Mouse (Mus musculus) midbrain, postnatal 0 days (tissue): Measurements from ENCODE around the gene Eif2s3x. TPM values are rescaled to one million over a fixed set of nuclear protein-coding genes. Genes with fewer than 3 reads are reported as not detected.

Experiments
- ATAC-seq: fragments of 200-750 bp; cut with Nextera tagmentation; 2 replicates; pipeline ENCODE4 v1.8.0; 2017; ENCODE audit warnings: moderate number of reproducible peaks, mild to moderate bottlenecking, moderate TSS enrichment, moderate library complexity; ENCODE audit not compliant: low FRiP score
- DNase-seq: peaks from one replicate; pipeline ENCODE4 v3.0.0-alpha.2; 2015; ENCODE audit warnings: low spot score
- H3K27ac ChIP-seq: fragments of 300-500 bp; sonication (generic); 2 replicates; pipeline ENCODE4 v1.5.1; 2014; ENCODE audit warnings: low read depth, mild to moderate bottlenecking, low read length, mixed read lengths
- H3K27me3 ChIP-seq: fragments of 300-500 bp; sonication (generic); 2 replicates; pipeline ENCODE4 v1.6.1; 2014; ENCODE audit warnings: low read length, control low read depth, mixed read lengths; ENCODE audit not compliant: insufficient read depth
- H3K36me3 ChIP-seq: fragments of 300-500 bp; sonication (generic); 2 replicates; pipeline ENCODE4 v1.6.1; 2014; ENCODE audit warnings: low read length, control low read depth, mixed read lengths; ENCODE audit not compliant: insufficient read depth
- H3K4me1 ChIP-seq: fragments of 300-500 bp; sonication (generic); 2 replicates; pipeline ENCODE4 v1.6.1; 2014; ENCODE audit warnings: mild to moderate bottlenecking, control low read depth, antibody characterized with exemption, low read length, mixed read lengths; ENCODE audit not compliant: insufficient read depth
- H3K4me2 ChIP-seq: fragments of 300-500 bp; sonication (generic); 2 replicates; pipeline ENCODE4 v1.6.1; 2014; ENCODE audit warnings: low read depth, mild to moderate bottlenecking, low read length, mixed read lengths; ENCODE audit not compliant: poor library complexity, severe bottlenecking
- H3K4me3 ChIP-seq: fragments of 300-500 bp; sonication (generic); 2 replicates; pipeline ENCODE4 v1.5.1; 2014; ENCODE audit warnings: low read depth, mild to moderate bottlenecking, low read length, moderate library complexity
- H3K9ac ChIP-seq: fragments of 300-500 bp; sonication (generic); replicated peaks from 2 replicates; pipeline ENCODE4 v1.6.1; 2014; ENCODE audit warnings: mild to moderate bottlenecking, low read length, moderate library complexity, mixed read lengths; ENCODE audit not compliant: poor library complexity, severe bottlenecking
- H3K9me3 ChIP-seq: fragments of 300-500 bp; sonication (generic); 2 replicates; pipeline ENCODE4 v1.6.1; 2016; ENCODE audit warnings: low read length, control low read depth
- CTCF ChIP-seq: IDR thresholded peaks from 2 replicates; pipeline ENCODE4 v1.5.1; 2016; ENCODE audit warnings: antibody characterized with exemption, mild to moderate bottlenecking
- WGBS: fragments of 180-500 bp; shearing (Covaris S2); extraction: QIAGEN DNeasy Blood & Tissue Kit; methylation state at CpG from one replicate; pipeline ENCODE4 v1.1.7; 2014; 5-methylcytosine and 5-hydroxymethylcytosine counted together
- polyA plus RNA-seq: library from polyadenylated mRNA; unstranded; fragments of >200 nt; fragmentation: Nextera tagmentation; extraction: Ambion mirVana; gene quantifications from 2 replicates; pipeline ENCODE4 v1.2.1, GENCODE M21; 2015
- total RNA-seq: library from RNA; depleted of rRNA; stranded (reverse); fragments of >200 nt; gene quantifications from 2 replicates; pipeline ENCODE4 v1.2.3, GENCODE M21; 2014

The Eif2s3x gene
- total and polyA plus RNA-seq, 2 experiments from 2014 or later, result 92.5 to 182 TPM

GRCm38 (mm10) chrX:94183814-94184213, 28.8 kb downstream of the Eif2s3x start:
- no peak overlapping the region for H3K4me3 ChIP-seq
- no peaks in the 10 kb centered on the region for H3K36me3 ChIP-seq
- 20% methylated on average over 2 of the region's 3 CpGs for WGBS
- no peaks in the 10 kb centered on the region for H3K9me3 ChIP-seq
- H3K4me1 ChIP-seq, result no peaks in the 10 kb centered on the region
- H3K9ac ChIP-seq, result no peak overlapping the region
- H3K4me2 ChIP-seq, result no peak overlapping the region
- peaks cover 5% of the 10 kb centered on the region; the same call in 1 of the 2 replicates for H3K27me3 ChIP-seq
- DNase-seq, result no peak
- ATAC-seq, result no peak
- no peak overlapping the region for H3K27ac ChIP-seq
- TF ChIP-seq CTCF, result no peak

GRCm38 (mm10) chrX:94177715-94178340, 34.8 kb downstream of the Eif2s3x start:
- peak overlapping the region; percentile 90 for H3K27ac ChIP-seq
- H3K27me3 ChIP-seq, result peaks cover 19% of the 10 kb centered on the region; the same call in 1 of the 2 replicates
- peak overlapping the region; percentile 39 for H3K4me3 ChIP-seq
- H3K9me3 ChIP-seq, result no peaks in the 10 kb centered on the region
- peak overlapping the region; percentile 48 for H3K4me2 ChIP-seq
- peak; percentile 98 for ATAC-seq
- H3K36me3 ChIP-seq, result no peaks in the 10 kb centered on the region
- peak overlapping the region; percentile 46 for H3K9ac ChIP-seq
- DNase-seq, result peak; percentile 96
- WGBS, result under 1% methylated on average over 32 of the region's 55 CpGs
- H3K4me1 ChIP-seq, result no peaks in the 10 kb centered on the region
- TF ChIP-seq CTCF, result no peak

- no peaks in the 10 kb centered on the region for H3K4me1 ChIP-seq
- no peak overlapping the region for H3K4me2 ChIP-seq
- H3K9me3 ChIP-seq, result no peaks in the 10 kb centered on the region
- DNase-seq (no peak), ATAC-seq (no peak)
- no peak for TF ChIP-seq CTCF
- H3K36me3 ChIP-seq, result no peaks in the 10 kb centered on the region
- H3K27me3 ChIP-seq, result peaks cover 19% of the 10 kb centered on the region; the same call in 1 of the 2 replicates
- H3K4me3 ChIP-seq, result no peak overlapping the region
- no peak overlapping the region for H3K27ac ChIP-seq
- WGBS, result 86% methylated on average over 6 of the region's 6 CpGs
- H3K9ac ChIP-seq, result no peak overlapping the region
These were observed 43.3 kb downstream of the Eif2s3x start for GRCm38 (mm10) chrX:94169348-94169747.

GRCm38 (mm10) chrX:94152251-94152830, 60.3 kb downstream of the Eif2s3x start:
- no peak overlapping the region for H3K4me3 ChIP-seq
- ATAC-seq (no peak), DNase-seq (no peak)
- no peaks in the 10 kb centered on the region for H3K9me3 ChIP-seq
- no peaks in the 10 kb centered on the region for H3K36me3 ChIP-seq
- H3K4me2 ChIP-seq, result no peak overlapping the region
- no peak for TF ChIP-seq CTCF
- peaks cover 29% of the 10 kb centered on the region; the same call in 1 of the 2 replicates for H3K27me3 ChIP-seq
- H3K9ac ChIP-seq, result no peak overlapping the region
- H3K4me1 ChIP-seq, result no peaks in the 10 kb centered on the region
- WGBS, result 33% methylated on average over 11 of the region's 11 CpGs
- H3K27ac ChIP-seq, result no peak overlapping the region

- Histone ChIP-seq H3K4me2 (no peak overlapping the region), H3K36me3 (no peaks in the 10 kb centered on the region), H3K27ac (no peak overlapping the region), H3K4me1 (no peaks in the 10 kb centered on the region), H3K27me3 (peaks cover 30% of the 10 kb centered on the region; the same call in 1 of the 2 replicates), H3K4me3 (no peak overlapping the region), H3K9me3 (no peaks in the 10 kb centered on the region), H3K9ac (no peak overlapping the region)
- 81% methylated on average over 19 of the region's 19 CpGs for WGBS
- no peak for TF ChIP-seq CTCF
- DNase-seq (no peak), ATAC-seq (no peak)
These were observed 62.2 kb downstream of the Eif2s3x start for GRCm38 (mm10) chrX:94150471-94150870.

- Histone ChIP-seq H3K36me3 (no peaks in the 10 kb centered on the region), H3K4me3 (no peak overlapping the region), H3K27ac (no peak overlapping the region), H3K9me3 (no peaks in the 10 kb centered on the region), H3K4me1 (no peaks in the 10 kb centered on the region), H3K9ac (no peak overlapping the region), H3K4me2 (no peak overlapping the region), H3K27me3 (peaks cover 30% of the 10 kb centered on the region)
- no peak for DNase-seq
- TF ChIP-seq CTCF, result no peak
- 78% methylated on average over 7 of the region's 7 CpGs for WGBS
- ATAC-seq, result no peak
These were observed 70.5 kb downstream of the Eif2s3x start for GRCm38 (mm10) chrX:94142004-94142771.
